Mouse (Mus musculus) left cerebral cortex, adult 2 months (tissue): Measurements from ENCODE around the gene Sinhcaf. TPM values are rescaled to one million over a fixed set of nuclear protein-coding genes. Genes with fewer than 3 reads are reported as not detected.
"Not testable (repeated sequence)": the region's sequence is repeated elsewhere in the genome, so short reads cannot be mapped to it uniquely, and the experiment has no call there.

Experiments used
- DNase-seq, 2 experiments: peaks; one replicate each; pipeline ENCODE4 v3.0.0; 2021 to 2022; ENCODE audit warnings: low spot score in 2 of 2, mixed read lengths in 1 of 2; ENCODE audit errors: extremely low spot score in 1 of 2
- H3K27ac ChIP-seq: fragments of 200-600 bp; 2 replicates; pipeline ENCODE4 v1.8.1; 2022
- H3K4me3 ChIP-seq: fragments of 200-600 bp; 2 replicates; pipeline ENCODE4 v1.8.1; 2022
- CTCF ChIP-seq: fragments of 200-600 bp; IDR thresholded peaks from 2 replicates; pipeline ENCODE4 v1.8.1; 2022; ENCODE audit warnings: antibody characterized with exemption, mild to moderate bottlenecking, moderate library complexity
- intact Hi-C: fragments of 180-260 bp; cut with DNase I; formaldehyde crosslinking; loops from one replicate; pipeline ENCODE4 v1.15.1; 2025
- total RNA-seq, 2 experiments: library from RNA; stranded (reverse); gene quantifications; 2 replicates each; pipeline ENCODE4 v1.2.3; 2021

The Sinhcaf gene
- total RNA-seq, 2 experiments from 2014 or later: 3.3 to 4.4 TPM

- peak in 1 of 2 experiments; percentile 10 for DNase-seq
- no peak for TF ChIP-seq CTCF
- Histone ChIP-seq H3K4me3 (peak overlapping the region; percentile 50), H3K27ac (no peak overlapping the region)
- intact Hi-C loops: no loop called here
Measured at GRCm38 (mm10) chr6:148944344-148944766, 1.9 kb downstream of the Sinhcaf start.

- no peak overlapping the region for H3K27ac ChIP-seq
- TF ChIP-seq CTCF: no peak
- no peak for DNase-seq
- intact Hi-C loops: no loop called here
- H3K4me3 ChIP-seq: no peak overlapping the region
Measured at GRCm38 (mm10) chr6:148943695-148944094, 2.6 kb downstream of the Sinhcaf start.

- no peak overlapping the region for H3K27ac ChIP-seq
- H3K4me3 ChIP-seq: no peak overlapping the region
- no peak for DNase-seq
- intact Hi-C loops: no loop called here
- TF ChIP-seq CTCF: no peak
Measured at GRCm38 (mm10) chr6:148942406-148942805, 3.9 kb downstream of the Sinhcaf start.

- TF ChIP-seq CTCF: no peak
- Histone ChIP-seq H3K4me3 (no peak overlapping the region), H3K27ac (no peak overlapping the region)
- DNase-seq: no peak
- intact Hi-C loops: no loop called here
Measured at GRCm38 (mm10) chr6:148941880-148942279, 4.4 kb downstream of the Sinhcaf start.

GRCm38 (mm10) chr6:148940383-148940782 is 5.9 kb downstream of the Sinhcaf start:
- H3K27ac ChIP-seq, H3K4me3 ChIP-seq, DNase-seq, intact Hi-C loops: not testable (repeated sequence)
- peak; percentile 30 for TF ChIP-seq CTCF

GRCm38 (mm10) chr6:148937693-148938092 is 8.6 kb downstream of the Sinhcaf start:
- DNase-seq: no peak
- intact Hi-C loops: no loop called here
- no peak for TF ChIP-seq CTCF
- Histone ChIP-seq H3K4me3 (no peak overlapping the region), H3K27ac (no peak overlapping the region)

- Histone ChIP-seq H3K27ac (no peak overlapping the region), H3K4me3 (no peak overlapping the region)
- no peak for TF ChIP-seq CTCF
- intact Hi-C loops: no loop called here
- no peak for DNase-seq
Measured at GRCm38 (mm10) chr6:148934961-148935590, 11.2 kb downstream of the Sinhcaf start.

- intact Hi-C loops: no loop called here
- H3K4me3 ChIP-seq: no peak overlapping the region
- no peak for DNase-seq
- H3K27ac ChIP-seq: no peak overlapping the region
- peak; percentile 7 for TF ChIP-seq CTCF
Measured at GRCm38 (mm10) chr6:148931281-148931680, 15.0 kb downstream of the Sinhcaf start.

GRCm38 (mm10) chr6:148918841-148919398 is 27.3 kb downstream of the Sinhcaf start:
- no peak overlapping the region for H3K27ac ChIP-seq
- H3K4me3 ChIP-seq: no peak overlapping the region
- no peak for TF ChIP-seq CTCF
- intact Hi-C loops: no loop called here
- DNase-seq: no peak

GRCm38 (mm10) chr6:148917672-148918071 is 28.6 kb downstream of the Sinhcaf start:
- Histone ChIP-seq H3K27ac (no peak overlapping the region), H3K4me3 (no peak overlapping the region)
- no peak for DNase-seq
- intact Hi-C loops: no loop called here
- TF ChIP-seq CTCF: no peak

- peak; percentile 49 for TF ChIP-seq CTCF
- intact Hi-C loops: no loop called here
- no peak for DNase-seq
- H3K27ac ChIP-seq: no peak overlapping the region
- H3K4me3 ChIP-seq: no peak overlapping the region
Measured at GRCm38 (mm10) chr6:148916817-148917216, 29.4 kb downstream of the Sinhcaf start.

- peak; percentile 28 to 35 for DNase-seq
- intact Hi-C loops: loop anchor here (5.0 kb wide), 1 partner anchor 697 kb away; no protein-coding TSS in a partner anchor
- Histone ChIP-seq H3K4me3 (no peak overlapping the region), H3K27ac (no peak overlapping the region)
- TF ChIP-seq CTCF: peak; percentile 77
Measured at GRCm38 (mm10) chr6:148913938-148914337, 32.3 kb downstream of the Sinhcaf start.

GRCm38 (mm10) chr6:148911906-148912305 is 34.4 kb downstream of the Sinhcaf start:
- H3K27ac ChIP-seq, H3K4me3 ChIP-seq, DNase-seq: not testable (repeated sequence)
- intact Hi-C loops: loop anchor here (5.0 kb wide), 1 partner anchor 695 kb away; no protein-coding TSS in a partner anchor
